Mouse (Mus musculus): Measurements from ENCODE around the gene Ankrd63. TPM values are rescaled to one million over a fixed set of nuclear protein-coding genes. Genes with fewer than 3 reads are reported as not detected.

Ankrd63 gene
- polyA plus RNA-seq, 1 experiment from 2014 or later: 0.66 TPM

GRCm38 (mm10) chr2:118687791-118688190 lies 16.0 kb downstream of the Ankrd63 start:
- no peaks in the 10 kb centered on the region for H3K9me3 ChIP-seq (replicated peaks; ENCODE audit: control insufficient read depth, low read length)
- peaks cover 22% of the 10 kb centered on the region for H3K27me3 ChIP-seq (ENCODE audit: control insufficient read depth, insufficient read depth, low read length)
- H3K27ac ChIP-seq (ENCODE audit: low read depth, low read length): no peak overlapping the region
- H3K9ac ChIP-seq (ENCODE audit: low read depth, low read length): no peak overlapping the region
- no peak overlapping the region for H3K4me2 ChIP-seq
- no peaks in the 10 kb centered on the region for H3K4me1 ChIP-seq (ENCODE audit: control insufficient read depth, insufficient read depth, low read length)
- no peak for ATAC-seq (replicated peaks; ENCODE audit: insufficient number of reproducible peaks, low FRiP score, low TSS enrichment)
- no peak overlapping the region for H3K4me3 ChIP-seq (ENCODE audit: low read depth, low read length)
- H3K36me3 ChIP-seq (ENCODE audit: control insufficient read depth, insufficient read depth, low read length): no peaks in the 10 kb centered on the region
- 87% methylated on average over 3 of the region's 3 CpGs for WGBS (ENCODE audit: insufficient replicate concordance)

DNA sequence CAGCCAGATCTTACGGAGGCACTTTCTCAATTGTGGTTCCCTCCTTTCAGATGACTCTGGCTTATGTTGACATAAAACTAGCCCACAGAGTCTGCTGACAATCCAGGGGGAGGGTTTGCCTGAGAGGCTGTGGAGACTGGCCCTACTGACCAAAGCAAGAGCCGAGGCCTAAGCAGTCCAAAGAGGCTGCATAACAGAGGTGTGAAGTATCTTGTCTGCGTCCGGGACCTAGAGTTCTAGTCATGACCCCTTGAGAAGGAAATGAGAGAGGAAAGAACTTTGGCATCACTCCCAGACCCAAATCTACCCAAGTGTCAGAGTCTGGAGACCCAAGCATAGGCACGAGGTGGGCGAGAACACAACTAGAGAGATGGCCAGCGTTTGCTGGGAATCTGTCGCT lies 17.1 kb downstream of the Ankrd63 start:
- Histone ChIP-seq H3K4me3 (ENCODE audit: low read depth, low read length) (no peak overlapping the region), H3K36me3 (ENCODE audit: control insufficient read depth, insufficient read depth, low read length) (no peaks in the 10 kb centered on the region), H3K4me1 (ENCODE audit: control insufficient read depth, insufficient read depth, low read length) (peaks cover 5% of the 10 kb centered on the region; the same call in 1 of the 2 replicates), H3K27me3 (ENCODE audit: control insufficient read depth, insufficient read depth, low read length) (peaks cover 23% of the 10 kb centered on the region), H3K9me3 (replicated peaks; ENCODE audit: control insufficient read depth, low read length) (no peaks in the 10 kb centered on the region), H3K4me2 (no peak overlapping the region), H3K9ac (ENCODE audit: low read depth, low read length) (no peak overlapping the region), H3K27ac (ENCODE audit: low read depth, low read length) (no peak overlapping the region)
- ATAC-seq (replicated peaks; ENCODE audit: insufficient number of reproducible peaks, low FRiP score, low TSS enrichment): no peak
- 67% methylated on average over 8 of the region's 8 CpGs for WGBS (ENCODE audit: insufficient replicate concordance)

GRCm38 (mm10) chr2:118685088-118685487 lies 18.7 kb downstream of the Ankrd63 start:
- peaks cover 29% of the 10 kb centered on the region for H3K27me3 ChIP-seq (ENCODE audit: control insufficient read depth, insufficient read depth, low read length)
- H3K4me3 ChIP-seq (ENCODE audit: low read depth, low read length): no peak overlapping the region
- no peaks in the 10 kb centered on the region for H3K9me3 ChIP-seq (replicated peaks; ENCODE audit: control insufficient read depth, low read length)
- H3K4me1 ChIP-seq (ENCODE audit: control insufficient read depth, insufficient read depth, low read length): peaks cover 5% of the 10 kb centered on the region; the same call in 1 of the 2 replicates
- H3K27ac ChIP-seq (ENCODE audit: low read depth, low read length): no peak overlapping the region
- no peak overlapping the region for H3K4me2 ChIP-seq
- no peak for ATAC-seq (replicated peaks; ENCODE audit: insufficient number of reproducible peaks, low FRiP score, low TSS enrichment)
- 79% methylated on average over 4 of the region's 4 CpGs for WGBS (ENCODE audit: insufficient replicate concordance)
- no peaks in the 10 kb centered on the region for H3K36me3 ChIP-seq (ENCODE audit: control insufficient read depth, insufficient read depth, low read length)
- no peak overlapping the region for H3K9ac ChIP-seq (ENCODE audit: low read depth, low read length)

DNA sequence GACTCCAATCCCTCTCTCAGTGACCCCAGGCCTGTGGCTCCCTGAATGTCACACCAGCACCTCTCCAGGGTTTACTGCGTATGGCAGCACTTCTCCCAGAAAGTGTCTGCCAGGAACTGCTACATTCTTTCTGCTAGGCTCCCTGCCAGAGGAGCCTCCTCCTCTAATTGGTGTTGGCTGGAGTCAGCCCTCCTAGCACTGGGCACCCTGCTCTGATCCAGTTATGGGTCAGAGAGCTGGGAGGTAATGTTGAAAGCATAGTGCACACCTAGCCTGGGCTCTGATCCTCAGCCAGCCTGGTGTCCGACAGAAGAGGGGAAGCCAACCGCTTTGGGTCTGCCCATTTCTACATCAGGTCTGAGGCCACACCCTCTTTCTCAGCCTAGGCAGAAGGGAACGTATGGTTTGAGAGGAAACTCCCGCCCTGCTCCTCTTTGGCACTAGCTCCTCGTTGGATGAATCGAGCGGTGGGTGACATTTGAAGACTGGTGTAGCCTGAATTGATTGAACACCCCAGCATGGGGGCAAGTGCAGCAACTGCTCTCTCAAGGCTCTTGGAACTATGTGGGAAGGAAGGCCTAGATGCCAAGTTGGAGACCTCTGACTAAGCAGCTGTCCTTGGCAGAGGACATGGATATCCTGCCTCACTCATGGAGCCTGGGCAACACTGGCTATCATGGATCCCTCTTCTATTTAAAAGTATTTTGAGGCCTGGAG lies 21.1 kb downstream of the Ankrd63 start:
- peaks cover 7% of the 10 kb centered on the region for H3K4me1 ChIP-seq (ENCODE audit: control insufficient read depth, insufficient read depth, low read length)
- H3K4me3 ChIP-seq (ENCODE audit: low read depth, low read length): no peak overlapping the region
- H3K36me3 ChIP-seq (ENCODE audit: control insufficient read depth, insufficient read depth, low read length): no peaks in the 10 kb centered on the region
- no peak overlapping the region for H3K9ac ChIP-seq (ENCODE audit: low read depth, low read length)
- no peak for ATAC-seq (replicated peaks; ENCODE audit: insufficient number of reproducible peaks, low FRiP score, low TSS enrichment)
- no peaks in the 10 kb centered on the region for H3K9me3 ChIP-seq (replicated peaks; ENCODE audit: control insufficient read depth, low read length)
- no peak overlapping the region for H3K27ac ChIP-seq (ENCODE audit: low read depth, low read length)
- 42% methylated on average over 8 of the region's 8 CpGs for WGBS (ENCODE audit: insufficient replicate concordance)
- no peak overlapping the region for H3K4me2 ChIP-seq
- peaks cover 37% of the 10 kb centered on the region for H3K27me3 ChIP-seq (ENCODE audit: control insufficient read depth, insufficient read depth, low read length)

- Histone ChIP-seq H3K9ac (ENCODE audit: low read depth, low read length) (no peak overlapping the region), H3K9me3 (replicated peaks; ENCODE audit: control insufficient read depth, low read length) (no peaks in the 10 kb centered on the region), H3K36me3 (ENCODE audit: control insufficient read depth, insufficient read depth, low read length) (no peaks in the 10 kb centered on the region), H3K4me1 (ENCODE audit: control insufficient read depth, insufficient read depth, low read length) (peaks cover 18% of the 10 kb centered on the region), H3K4me2 (no peak overlapping the region), H3K4me3 (ENCODE audit: low read depth, low read length) (no peak overlapping the region), H3K27ac (ENCODE audit: low read depth, low read length) (no peak overlapping the region), H3K27me3 (ENCODE audit: control insufficient read depth, insufficient read depth, low read length) (peaks cover 48% of the 10 kb centered on the region)
- no peak for ATAC-seq (replicated peaks; ENCODE audit: insufficient number of reproducible peaks, low FRiP score, low TSS enrichment)
- WGBS (ENCODE audit: insufficient replicate concordance): 88% methylated on average over 6 of the region's 6 CpGs
These were observed 22.8 kb downstream of the Ankrd63 start for GRCm38 (mm10) chr2:118680926-118681325.

DNA sequence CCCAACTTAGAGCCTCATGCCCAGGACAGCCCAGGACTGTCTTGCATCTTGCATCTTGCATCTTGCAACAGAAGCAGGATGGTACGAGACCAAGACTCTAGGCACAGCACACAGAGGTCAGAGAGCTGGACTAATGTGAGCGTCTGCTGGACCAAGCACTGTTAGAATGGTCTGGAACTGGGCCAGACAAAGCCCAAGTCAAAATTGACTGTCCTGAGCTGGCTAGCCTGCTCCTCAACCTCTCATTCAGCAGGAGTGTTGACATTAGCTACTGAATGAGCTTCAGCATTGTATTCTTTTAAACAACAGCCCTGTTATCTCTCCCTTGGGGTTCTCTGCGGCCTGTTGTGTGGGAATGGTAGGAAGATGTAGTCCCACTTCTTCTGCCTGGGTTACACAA lies 24.2 kb downstream of the Ankrd63 start:
- WGBS (ENCODE audit: insufficient replicate concordance): 58% methylated on average over 3 of the region's 3 CpGs
- Histone ChIP-seq H3K4me2 (no peak overlapping the region), H3K27ac (ENCODE audit: low read depth, low read length) (no peak overlapping the region), H3K9me3 (replicated peaks; ENCODE audit: control insufficient read depth, low read length) (no peaks in the 10 kb centered on the region), H3K27me3 (ENCODE audit: control insufficient read depth, insufficient read depth, low read length) (peaks cover 60% of the 10 kb centered on the region), H3K36me3 (ENCODE audit: control insufficient read depth, insufficient read depth, low read length) (no peaks in the 10 kb centered on the region), H3K9ac (ENCODE audit: low read depth, low read length) (no peak overlapping the region), H3K4me1 (ENCODE audit: control insufficient read depth, insufficient read depth, low read length) (peaks cover 18% of the 10 kb centered on the region), H3K4me3 (ENCODE audit: low read depth, low read length) (no peak overlapping the region)
- ATAC-seq (replicated peaks; ENCODE audit: insufficient number of reproducible peaks, low FRiP score, low TSS enrichment): no peak

DNA sequence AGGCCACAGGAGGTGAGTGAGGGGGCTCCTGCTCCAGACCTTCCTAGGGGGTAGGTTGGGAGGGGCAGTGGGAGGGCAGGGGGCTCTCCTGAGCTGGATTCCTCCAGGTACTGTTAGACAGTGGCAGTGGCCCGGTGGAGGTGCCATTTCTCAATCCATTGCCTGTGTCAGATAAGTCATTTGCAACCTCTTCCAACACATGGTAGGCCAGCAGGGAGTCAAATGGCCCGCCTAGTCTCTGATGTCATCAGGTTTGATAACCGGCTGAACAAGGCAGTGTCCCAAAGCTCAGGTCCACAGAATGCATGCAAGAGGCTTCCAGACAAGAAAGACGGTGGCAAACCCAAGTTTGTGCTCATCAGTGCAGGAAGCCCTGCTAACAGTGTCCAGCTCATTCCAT lies 25.9 kb downstream of the Ankrd63 start:
- no peak overlapping the region for H3K27ac ChIP-seq (ENCODE audit: low read depth, low read length)
- no peaks in the 10 kb centered on the region for H3K9me3 ChIP-seq (replicated peaks; ENCODE audit: control insufficient read depth, low read length)
- H3K27me3 ChIP-seq (ENCODE audit: control insufficient read depth, insufficient read depth, low read length): peaks cover 77% of the 10 kb centered on the region
- no peak for ATAC-seq (replicated peaks; ENCODE audit: insufficient number of reproducible peaks, low FRiP score, low TSS enrichment)
- no peaks in the 10 kb centered on the region for H3K36me3 ChIP-seq (ENCODE audit: control insufficient read depth, insufficient read depth, low read length)
- WGBS (ENCODE audit: insufficient replicate concordance): 7% methylated on average over 4 of the region's 4 CpGs
- H3K9ac ChIP-seq (ENCODE audit: low read depth, low read length): no peak overlapping the region
- H3K4me1 ChIP-seq (ENCODE audit: control insufficient read depth, insufficient read depth, low read length): peaks cover 23% of the 10 kb centered on the region
- peak overlapping the region; percentile 92 for H3K4me2 ChIP-seq
- H3K4me3 ChIP-seq (ENCODE audit: low read depth, low read length): peak overlapping the region; percentile 50

DNA sequence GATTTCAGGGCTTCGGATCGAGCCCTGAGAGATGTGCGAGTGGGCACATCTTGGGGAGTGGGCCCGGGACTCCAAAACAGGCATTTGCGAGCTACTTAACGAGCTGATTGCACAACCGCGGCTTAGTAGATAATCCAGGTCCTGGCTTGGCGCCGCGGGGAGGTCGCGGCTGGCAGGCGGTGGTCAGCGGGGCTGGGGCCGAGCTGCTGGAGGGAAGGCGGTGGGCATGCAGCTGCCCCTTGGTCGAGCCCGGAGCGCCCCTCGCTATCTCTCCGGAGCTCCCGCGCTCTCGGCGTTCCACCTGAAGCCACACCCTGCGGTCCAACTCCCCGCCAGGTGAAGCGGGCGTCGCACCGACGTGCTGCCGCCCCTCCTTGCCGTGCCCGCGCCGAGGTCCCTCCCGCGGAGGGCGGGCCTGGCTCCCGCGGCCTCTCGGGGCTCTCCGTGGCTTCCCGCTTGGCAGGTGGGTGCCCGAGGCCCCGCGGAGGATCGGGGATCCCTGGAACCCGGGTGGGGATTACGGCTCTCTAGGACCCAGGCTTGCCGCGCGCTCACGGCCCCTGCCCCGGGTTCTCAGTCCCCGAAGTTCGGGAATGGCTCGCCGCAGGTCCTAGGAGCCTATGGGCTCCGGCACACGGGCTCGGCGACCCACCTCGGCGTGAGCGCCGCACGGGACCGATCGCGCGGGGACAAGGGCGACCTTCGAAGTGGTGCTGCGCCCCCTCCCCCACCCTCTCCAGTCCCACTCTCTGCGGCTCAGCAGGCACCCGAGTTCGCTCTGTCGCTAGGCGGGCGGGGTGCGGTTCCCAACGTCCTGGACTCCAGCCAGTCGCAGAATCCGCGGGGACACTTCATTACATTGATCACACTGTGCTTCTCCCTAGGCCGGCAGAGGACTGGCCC lies 26.7 kb downstream of the Ankrd63 start:
- Histone ChIP-seq H3K4me3 (ENCODE audit: low read depth, low read length) (peak overlapping the region; percentile 50), H3K9me3 (replicated peaks; ENCODE audit: control insufficient read depth, low read length) (no peaks in the 10 kb centered on the region), H3K36me3 (ENCODE audit: control insufficient read depth, insufficient read depth, low read length) (no peaks in the 10 kb centered on the region), H3K4me1 (ENCODE audit: control insufficient read depth, insufficient read depth, low read length) (peaks cover 18% of the 10 kb centered on the region), H3K9ac (ENCODE audit: low read depth, low read length) (peak overlapping the region; percentile 65), H3K27ac (ENCODE audit: low read depth, low read length) (no peak overlapping the region), H3K4me2 (peak overlapping the region; percentile 92), H3K27me3 (ENCODE audit: control insufficient read depth, insufficient read depth, low read length) (peaks cover 79% of the 10 kb centered on the region)
- under 1% methylated on average over 83 of the region's 89 CpGs for WGBS (ENCODE audit: insufficient replicate concordance)
- ATAC-seq (replicated peaks; ENCODE audit: insufficient number of reproducible peaks, low FRiP score, low TSS enrichment): no peak; the same call in 1 of the 2 replicates
